Mouse (Mus musculus) right cerebral cortex, adult 18-20 months (tissue): ENCODE results near the gene Tspan17.

Experiments
- DNase-seq: peaks from one replicate; pipeline ENCODE4 v3.0.0; 2022; ENCODE audit warnings: mixed read lengths

Tspan17 gene

GRCm38 (mm10) chr13:54808067-54808466, 18.9 kb downstream of the Tspan17 start:
- no peak for DNase-seq

- peak; percentile 57 for DNase-seq
Observed at GRCm38 (mm10) chr13:54811476-54811875, 22.3 kb downstream of the Tspan17 start.

- no peak for DNase-seq
Observed at GRCm38 (mm10) chr13:54813381-54813780, 24.2 kb downstream of the Tspan17 start.

GRCm38 (mm10) chr13:54818399-54819254, 29.4 kb downstream of the Tspan17 start:
- no peak for DNase-seq

GRCm38 (mm10) chr13:54821106-54821505, 31.9 kb downstream of the Tspan17 start:
- DNase-seq, result no peak

GRCm38 (mm10) chr13:54821931-54822330, 32.8 kb downstream of the Tspan17 start:
- no peak for DNase-seq

GRCm38 (mm10) chr13:54824111-54824931, 35.1 kb downstream of the Tspan17 start:
- DNase-seq, result no peak

GRCm38 (mm10) chr13:54827992-54828391, 38.8 kb downstream of the Tspan17 start:
- no peak for DNase-seq

GRCm38 (mm10) chr13:54828508-54828907, 39.3 kb downstream of the Tspan17 start:
- DNase-seq, result no peak

- no peak for DNase-seq
Observed at GRCm38 (mm10) chr13:54829450-54829849, 40.3 kb downstream of the Tspan17 start.

- DNase-seq, result no peak
Observed at GRCm38 (mm10) chr13:54836351-54837030, 47.3 kb downstream of the Tspan17 start.

GRCm38 (mm10) chr13:54837061-54837460, 47.9 kb downstream of the Tspan17 start:
- DNase-seq, result no peak

GRCm38 (mm10) chr13:54837471-54837889, 48.3 kb downstream of the Tspan17 start:
- peak; percentile 63 for DNase-seq

GRCm38 (mm10) chr13:54838540-54838939, 49.4 kb downstream of the Tspan17 start:
- DNase-seq, result peak; percentile 29

GRCm38 (mm10) chr13:54839211-54839610, 50.0 kb downstream of the Tspan17 start:
- DNase-seq, result no peak

GRCm38 (mm10) chr13:54844579-54844978, 55.4 kb downstream of the Tspan17 start:
- DNase-seq, result no peak
